Mouse (Mus musculus) heart, embryonic 15.5 days (tissue): ENCODE results near the gene E130308A19Rik. TPM values are rescaled to one million over a fixed set of nuclear protein-coding genes. Genes with fewer than 3 reads are reported as not detected.
A peak's percentile ranks its signal among the peaks of the same experiment; 100 is the strongest.

Source experiments
- ATAC-seq: fragments of 200-750 bp; cut with Nextera tagmentation; replicated peaks from 2 replicates; pipeline ENCODE4 v1.8.0; 2017; ENCODE audit warnings: low read depth, moderate TSS enrichment; ENCODE audit not compliant: insufficient number of reproducible peaks, insufficient read depth, low FRiP score
- H3K27ac ChIP-seq: fragments of 300-500 bp; sonication (generic); 2 replicates; pipeline ENCODE4 v1.5.1; 2015; ENCODE audit warnings: mild to moderate bottlenecking, inconsistent platforms
- H3K27me3 ChIP-seq: fragments of 300-500 bp; sonication (generic); 2 replicates; pipeline ENCODE4 v1.6.1; 2015; ENCODE audit warnings: inconsistent platforms
- H3K36me3 ChIP-seq: fragments of 300-500 bp; sonication (generic); 2 replicates; pipeline ENCODE4 v1.6.1; 2015; ENCODE audit warnings: mild to moderate bottlenecking, inconsistent platforms
- H3K4me1 ChIP-seq: fragments of 300-500 bp; sonication (generic); replicated peaks from 2 replicates; pipeline ENCODE4 v1.6.1; 2015; ENCODE audit warnings: inconsistent platforms
- H3K4me2 ChIP-seq: fragments of 300-500 bp; sonication (generic); 2 replicates; pipeline ENCODE4 v1.6.1; 2015; ENCODE audit warnings: inconsistent platforms, mild to moderate bottlenecking, moderate library complexity
- H3K4me3 ChIP-seq: fragments of 300-500 bp; sonication (generic); 2 replicates; pipeline ENCODE4 v1.5.1; 2015; ENCODE audit warnings: mild to moderate bottlenecking, inconsistent platforms
- H3K9ac ChIP-seq: fragments of 300-500 bp; sonication (generic); 2 replicates; pipeline ENCODE4 v1.6.1; 2015; ENCODE audit warnings: mild to moderate bottlenecking, inconsistent platforms
- H3K9me3 ChIP-seq: fragments of 300-500 bp; sonication (generic); replicated peaks from 2 replicates; pipeline ENCODE4 v1.6.1; 2016; ENCODE audit warnings: inconsistent platforms
- WGBS: fragments of 180-500 bp; shearing (Covaris S2); methylation state at CpG from one replicate; pipeline ENCODE4 v1.1.7; 2015; ENCODE audit warnings: mixed read lengths; 5-methylcytosine and 5-hydroxymethylcytosine counted together
- polyA plus RNA-seq: library from polyadenylated mRNA; unstranded; fragments of >200 nt; fragmentation: Nextera tagmentation; extraction: Ambion mirVana; gene quantifications from 2 replicates; pipeline ENCODE4 v1.2.1, GENCODE M21; 2015

The E130308A19Rik gene
- polyA plus RNA-seq, 1 experiment from 2014 or later, result 17.3 TPM

GRCm38 (mm10) chr4:59765385-59766005 lies 139.5 kb downstream of the E130308A19Rik start:
- Histone ChIP-seq H3K4me3 (no peak overlapping the region), H3K9ac (no peak overlapping the region), H3K27ac (peak overlapping the region; percentile 71), H3K4me1 (peaks cover 19% of the 10 kb centered on the region), H3K36me3 (peaks cover 5% of the 10 kb centered on the region), H3K4me2 (peak overlapping the region; percentile 29), H3K9me3 (no peaks in the 10 kb centered on the region), H3K27me3 (no peaks in the 10 kb centered on the region)
- 24% methylated on average over 7 of the region's 7 CpGs for WGBS
- ATAC-seq, result 0 out of 2 replicates have a peak, but pooled peaks have one; percentile 58

GRCm38 (mm10) chr4:59767717-59768116 lies 141.7 kb downstream of the E130308A19Rik start:
- ATAC-seq, result no peak
- H3K27me3 ChIP-seq, result no peaks in the 10 kb centered on the region
- WGBS, result 57% methylated on average over 2 of the region's 2 CpGs

GRCm38 (mm10) chr4:59772171-59772879 lies 146.3 kb downstream of the E130308A19Rik start:
- Histone ChIP-seq H3K4me3 (no peak overlapping the region), H3K9ac (no peak overlapping the region), H3K9me3 (no peaks in the 10 kb centered on the region), H3K27ac (peak overlapping the region; percentile 29; the same call in 1 of the 2 replicates), H3K27me3 (no peaks in the 10 kb centered on the region), H3K4me1 (peaks cover 11% of the 10 kb centered on the region), H3K36me3 (peaks cover 34% of the 10 kb centered on the region), H3K4me2 (no peak overlapping the region)
- ATAC-seq, result no peak
- 61% methylated on average over 17 of the region's 17 CpGs for WGBS

More at GRCm38 (mm10) chr4:59767717-59768116, 141.7 kb downstream of the E130308A19Rik start:
- Histone ChIP-seq H3K36me3 (peaks cover 23% of the 10 kb centered on the region), H3K27ac (no peak overlapping the region), H3K4me2 (no peak overlapping the region), H3K9me3 (no peaks in the 10 kb centered on the region), H3K9ac (no peak overlapping the region), H3K4me1 (peaks cover 23% of the 10 kb centered on the region), H3K4me3 (no peak overlapping the region)

- peaks cover 27% of the 10 kb centered on the region for H3K4me1 ChIP-seq
- WGBS, result 39% methylated on average over 3 of the region's 3 CpGs
- H3K36me3 ChIP-seq, result peaks cover 11% of the 10 kb centered on the region; the same call in 1 of the 2 replicates
- H3K27ac ChIP-seq, result peak overlapping the region; percentile 81
- no peaks in the 10 kb centered on the region for H3K9me3 ChIP-seq
- H3K9ac ChIP-seq, result no peak overlapping the region
- no peak overlapping the region for H3K4me3 ChIP-seq
- no peak overlapping the region for H3K4me2 ChIP-seq
- peak; percentile 65; the same call in 1 of the 2 replicates for ATAC-seq
- no peaks in the 10 kb centered on the region for H3K27me3 ChIP-seq
Observed at GRCm38 (mm10) chr4:59777828-59778227, 151.8 kb downstream of the E130308A19Rik start.

- H3K27me3 ChIP-seq, result no peaks in the 10 kb centered on the region
- ATAC-seq, result no peak
- H3K36me3 ChIP-seq, result 0 out of 2 replicates have a peak, but pooled peaks cover 5% of the 10 kb centered on the region
- no peak overlapping the region for H3K4me3 ChIP-seq
- H3K27ac ChIP-seq, result no peak overlapping the region
- H3K4me1 ChIP-seq, result peaks cover 25% of the 10 kb centered on the region
- H3K9ac ChIP-seq, result no peak overlapping the region
- H3K9me3 ChIP-seq, result no peaks in the 10 kb centered on the region
- 10% methylated on average over 1 of the region's 1 CpGs for WGBS
- H3K4me2 ChIP-seq, result no peak overlapping the region
Observed at GRCm38 (mm10) chr4:59780568-59780967, 154.6 kb downstream of the E130308A19Rik start.

GRCm38 (mm10) chr4:59782853-59783684 lies 157.1 kb downstream of the E130308A19Rik start:
- peaks cover 17% of the 10 kb centered on the region for H3K4me1 ChIP-seq
- no peaks in the 10 kb centered on the region for H3K27me3 ChIP-seq
- H3K4me3 ChIP-seq, result peak overlapping the region; percentile 93
- H3K4me2 ChIP-seq, result peak overlapping the region; percentile 83
- H3K9me3 ChIP-seq, result no peaks in the 10 kb centered on the region
- under 1% methylated on average over 47 of the region's 47 CpGs for WGBS
- H3K9ac ChIP-seq, result peak overlapping the region; percentile 85
- H3K36me3 ChIP-seq, result no peaks in the 10 kb centered on the region
- H3K27ac ChIP-seq, result peak overlapping the region; percentile 75
- ATAC-seq, result peak; percentile 47

- H3K9ac ChIP-seq, result peak overlapping the region; percentile 85
- no peaks in the 10 kb centered on the region for H3K36me3 ChIP-seq
- H3K4me2 ChIP-seq, result peak overlapping the region; percentile 83
- H3K4me1 ChIP-seq, result peaks cover 12% of the 10 kb centered on the region
- WGBS, result 2% methylated on average over 36 of the region's 36 CpGs
- no peaks in the 10 kb centered on the region for H3K9me3 ChIP-seq
- H3K27me3 ChIP-seq, result no peaks in the 10 kb centered on the region
- peak overlapping the region; percentile 75 for H3K27ac ChIP-seq
- peak; percentile 94 for ATAC-seq
- H3K4me3 ChIP-seq, result peak overlapping the region; percentile 93
Observed at GRCm38 (mm10) chr4:59783685-59784279, 157.8 kb downstream of the E130308A19Rik start.

GRCm38 (mm10) chr4:59785412-59785811 lies 159.4 kb downstream of the E130308A19Rik start:
- WGBS, result 34% methylated on average over 2 of the region's 2 CpGs
- H3K36me3 ChIP-seq, result no peaks in the 10 kb centered on the region
- H3K4me3 ChIP-seq, result no peak overlapping the region
- no peak for ATAC-seq
- no peaks in the 10 kb centered on the region for H3K27me3 ChIP-seq
- H3K27ac ChIP-seq, result no peak overlapping the region
- H3K4me1 ChIP-seq, result peaks cover 6% of the 10 kb centered on the region
- no peak overlapping the region for H3K9ac ChIP-seq
- no peaks in the 10 kb centered on the region for H3K9me3 ChIP-seq
- H3K4me2 ChIP-seq, result no peak overlapping the region

GRCm38 (mm10) chr4:59786661-59787060 lies 160.7 kb downstream of the E130308A19Rik start:
- no peaks in the 10 kb centered on the region for H3K9me3 ChIP-seq
- no peaks in the 10 kb centered on the region for H3K27me3 ChIP-seq
- H3K4me3 ChIP-seq, result no peak overlapping the region
- H3K4me2 ChIP-seq, result no peak overlapping the region
- H3K4me1 ChIP-seq, result peaks cover 6% of the 10 kb centered on the region
- ATAC-seq, result no peak
- H3K36me3 ChIP-seq, result no peaks in the 10 kb centered on the region
- no peak overlapping the region for H3K27ac ChIP-seq
- under 1% methylated on average over 7 of the region's 7 CpGs for WGBS
- H3K9ac ChIP-seq, result no peak overlapping the region

- WGBS, result 59% methylated on average over 6 of the region's 6 CpGs
- Histone ChIP-seq H3K4me2 (no peak overlapping the region), H3K36me3 (no peaks in the 10 kb centered on the region)
Observed at GRCm38 (mm10) chr4:59787126-59787525, 161.1 kb downstream of the E130308A19Rik start.

GRCm38 (mm10) chr4:59789015-59789414 lies 163.0 kb downstream of the E130308A19Rik start:
- no peak for ATAC-seq

More at GRCm38 (mm10) chr4:59787126-59787525, 161.1 kb downstream of the E130308A19Rik start:
- H3K27me3 ChIP-seq, result no peaks in the 10 kb centered on the region
- H3K27ac ChIP-seq, result no peak overlapping the region
- H3K4me1 ChIP-seq, result peaks cover 5% of the 10 kb centered on the region; the same call in 1 of the 2 replicates
- no peak overlapping the region for H3K4me3 ChIP-seq
- ATAC-seq, result no peak
- no peaks in the 10 kb centered on the region for H3K9me3 ChIP-seq
- no peak overlapping the region for H3K9ac ChIP-seq

More at GRCm38 (mm10) chr4:59789015-59789414, 163.0 kb downstream of the E130308A19Rik start:
- Histone ChIP-seq H3K4me3 (no peak overlapping the region), H3K36me3 (no peaks in the 10 kb centered on the region), H3K4me1 (no peaks in the 10 kb centered on the region), H3K9ac (no peak overlapping the region), H3K27me3 (no peaks in the 10 kb centered on the region), H3K27ac (no peak overlapping the region), H3K9me3 (no peaks in the 10 kb centered on the region), H3K4me2 (no peak overlapping the region)
